Mouse (Mus musculus) megakaryocyte progenitor cell, adult 5-6 weeks (primary cell): ENCODE measurements at regions not wholly inside any gene's neighbourhood (a gene's known extent, or its start where the extent isn't known, plus 50 kb on each side); places are given as distances from the start of the nearest gene placed in this dataset.

Experiments used
- ATAC-seq: replicated peaks from 2 replicates; pipeline ENCODE4 v1.8.0; 2016; ENCODE audit warnings: mild to moderate bottlenecking, moderate TSS enrichment, inconsistent platforms; ENCODE audit not compliant: poor library complexity

GRCm38 (mm10) chr1:35579992-35580391 is 488.2 kb upstream of the Hs6st1 start:
- no peak for ATAC-seq

- ATAC-seq: no peak
Observed at GRCm38 (mm10) chr1:35580474-35580873, 487.7 kb upstream of the Hs6st1 start.

- no peak for ATAC-seq
Observed at GRCm38 (mm10) chr1:35587900-35588299, 480.3 kb upstream of the Hs6st1 start.

- ATAC-seq: no peak
Observed at GRCm38 (mm10) chr1:35588939-35589338, 479.3 kb upstream of the Hs6st1 start.

GRCm38 (mm10) chr1:35600847-35601246 is 467.4 kb upstream of the Hs6st1 start:
- no peak for ATAC-seq

- ATAC-seq: no peak
Observed at GRCm38 (mm10) chr1:35615131-35615530, 453.1 kb upstream of the Hs6st1 start.

- no peak for ATAC-seq
Observed at GRCm38 (mm10) chr1:35619476-35619875, 448.7 kb upstream of the Hs6st1 start.

GRCm38 (mm10) chr1:35642595-35642994 is 425.6 kb upstream of the Hs6st1 start:
- no peak for ATAC-seq

- ATAC-seq: no peak
Observed at GRCm38 (mm10) chr1:35653119-35653956, 414.9 kb upstream of the Hs6st1 start.

GRCm38 (mm10) chr1:35663006-35663405 is 405.2 kb upstream of the Hs6st1 start:
- ATAC-seq: no peak

- no peak for ATAC-seq
Observed at GRCm38 (mm10) chr1:35673524-35673923, 394.7 kb upstream of the Hs6st1 start.

- ATAC-seq: no peak
Observed at GRCm38 (mm10) chr1:35673992-35674391, 394.2 kb upstream of the Hs6st1 start.

- ATAC-seq: no peak
Observed at GRCm38 (mm10) chr1:35682511-35682949, 385.7 kb upstream of the Hs6st1 start.

- no peak for ATAC-seq
Observed at GRCm38 (mm10) chr1:35685651-35686050, 382.5 kb upstream of the Hs6st1 start.

GRCm38 (mm10) chr1:35694349-35694748 is 373.9 kb upstream of the Hs6st1 start:
- ATAC-seq: no peak

- no peak for ATAC-seq
Observed at GRCm38 (mm10) chr1:35694775-35695591, 373.2 kb upstream of the Hs6st1 start.

- no peak for ATAC-seq
Observed at GRCm38 (mm10) chr1:35697218-35697617, 371.0 kb upstream of the Hs6st1 start.

GRCm38 (mm10) chr1:35697834-35698500 is 370.2 kb upstream of the Hs6st1 start:
- ATAC-seq: no peak

- no peak for ATAC-seq
Observed at GRCm38 (mm10) chr1:35702585-35702984, 365.6 kb upstream of the Hs6st1 start.

- ATAC-seq: no peak
Observed at GRCm38 (mm10) chr1:35706336-35706735, 361.9 kb upstream of the Hs6st1 start.

- ATAC-seq: no peak
Observed at GRCm38 (mm10) chr1:35708176-35708788, 359.9 kb upstream of the Hs6st1 start.
